Mouse (Mus musculus) forebrain, embryonic 15.5 days (tissue): ENCODE data around the gene Ccdc171. TPM values are rescaled to one million over a fixed set of nuclear protein-coding genes. Genes with fewer than 3 reads are reported as not detected.
A peak's percentile ranks its signal among the peaks of the same experiment; 100 is the strongest.
"Not testable (repeated sequence)": the region's sequence is repeated elsewhere in the genome, so short reads cannot be mapped to it uniquely, and the experiment has no call there.

Experiments used
- ATAC-seq: fragments of 200-750 bp; cut with Nextera tagmentation; replicated peaks from 2 replicates; pipeline ENCODE4 v1.8.0; 2017; ENCODE audit warnings: mild to moderate bottlenecking, moderate TSS enrichment, moderate library complexity
- H3K27ac ChIP-seq: fragments of 300-500 bp; sonication (generic); replicated peaks from 2 replicates; pipeline ENCODE4 v1.5.1; 2015; ENCODE audit warnings: mild to moderate bottlenecking, inconsistent platforms
- H3K27me3 ChIP-seq: fragments of 300-500 bp; sonication (generic); 2 replicates; pipeline ENCODE4 v1.6.1; 2015; ENCODE audit warnings: inconsistent platforms
- H3K36me3 ChIP-seq: fragments of 300-500 bp; sonication (generic); 2 replicates; pipeline ENCODE4 v1.6.1; 2015; ENCODE audit warnings: mild to moderate bottlenecking, inconsistent platforms
- H3K4me1 ChIP-seq: fragments of 300-500 bp; sonication (generic); 2 replicates; pipeline ENCODE4 v1.6.1; 2015; ENCODE audit warnings: inconsistent platforms
- H3K4me2 ChIP-seq: fragments of 300-500 bp; sonication (generic); replicated peaks from 2 replicates; pipeline ENCODE4 v1.6.1; 2015; ENCODE audit warnings: mild to moderate bottlenecking, inconsistent platforms
- H3K4me3 ChIP-seq: fragments of 300-500 bp; sonication (generic); 2 replicates; pipeline ENCODE4 v1.5.1; 2015; ENCODE audit warnings: mild to moderate bottlenecking, inconsistent platforms
- H3K9ac ChIP-seq: fragments of 300-500 bp; sonication (generic); replicated peaks from 2 replicates; pipeline ENCODE4 v1.6.1; 2015; ENCODE audit warnings: mild to moderate bottlenecking, inconsistent platforms
- H3K9me3 ChIP-seq: fragments of 300-500 bp; sonication (generic); 2 replicates; pipeline ENCODE4 v1.6.1; 2016; ENCODE audit warnings: inconsistent platforms
- WGBS: fragments of 180-500 bp; shearing (Covaris S2); methylation state at CpG from one replicate; pipeline ENCODE4 v1.1.7; 2015; ENCODE audit warnings: mixed read lengths; 5-methylcytosine and 5-hydroxymethylcytosine counted together
- polyA plus RNA-seq: library from polyadenylated mRNA; unstranded; fragments of >200 nt; fragmentation: Nextera tagmentation; extraction: Ambion mirVana; gene quantifications from 2 replicates; pipeline ENCODE4 v1.2.1, GENCODE M21; 2015

Ccdc171 gene
- polyA plus RNA-seq, 1 experiment from 2014 or later, result 5.5 TPM

GRCm38 (mm10) chr4:83512217-83512616 lies 13.1 kb upstream of the Ccdc171 start:
- H3K4me2 ChIP-seq, result no peak overlapping the region
- H3K27ac ChIP-seq, result no peak overlapping the region
- H3K9ac ChIP-seq, result no peak overlapping the region
- no peaks in the 10 kb centered on the region for H3K4me1 ChIP-seq
- no peak for ATAC-seq
- no peak overlapping the region for H3K4me3 ChIP-seq
- H3K36me3 ChIP-seq, result no peaks in the 10 kb centered on the region
- no peaks in the 10 kb centered on the region for H3K27me3 ChIP-seq
- WGBS, result 94% methylated on average over 3 of the region's 3 CpGs
- no peaks in the 10 kb centered on the region for H3K9me3 ChIP-seq

GRCm38 (mm10) chr4:83512644-83513043 lies 12.7 kb upstream of the Ccdc171 start:
- ATAC-seq, result no peak
- no peaks in the 10 kb centered on the region for H3K4me1 ChIP-seq
- WGBS, result 76% methylated on average over 2 of the region's 2 CpGs
- no peak overlapping the region for H3K4me3 ChIP-seq
- no peak overlapping the region for H3K4me2 ChIP-seq
- no peak overlapping the region for H3K9ac ChIP-seq
- no peaks in the 10 kb centered on the region for H3K9me3 ChIP-seq
- H3K36me3 ChIP-seq, result no peaks in the 10 kb centered on the region
- H3K27ac ChIP-seq, result no peak overlapping the region
- no peaks in the 10 kb centered on the region for H3K27me3 ChIP-seq

- Histone ChIP-seq H3K9me3 (no peaks in the 10 kb centered on the region), H3K36me3 (no peaks in the 10 kb centered on the region), H3K27ac (no peak overlapping the region), H3K4me1 (no peaks in the 10 kb centered on the region), H3K9ac (no peak overlapping the region), H3K27me3 (no peaks in the 10 kb centered on the region), H3K4me2 (no peak overlapping the region), H3K4me3 (no peak overlapping the region)
- WGBS, result 74% methylated on average over 1 of the region's 1 CpGs
- no peak for ATAC-seq
Measured at GRCm38 (mm10) chr4:83514183-83514582, 11.2 kb upstream of the Ccdc171 start.

- no peak overlapping the region for H3K4me2 ChIP-seq
- H3K36me3 ChIP-seq, result no peaks in the 10 kb centered on the region
- H3K27me3 ChIP-seq, result no peaks in the 10 kb centered on the region
- no peak overlapping the region for H3K27ac ChIP-seq
- WGBS, result 88% methylated on average over 10 of the region's 10 CpGs
- no peak for ATAC-seq
- H3K4me1 ChIP-seq, result no peaks in the 10 kb centered on the region
- H3K4me3 ChIP-seq, result no peak overlapping the region
- no peaks in the 10 kb centered on the region for H3K9me3 ChIP-seq
- no peak overlapping the region for H3K9ac ChIP-seq
Measured at GRCm38 (mm10) chr4:83514976-83515669, 10.2 kb upstream of the Ccdc171 start.

- 97% methylated on average over 5 of the region's 6 CpGs for WGBS
- not testable (repeated sequence) for H3K4me1 ChIP-seq, H3K4me3 ChIP-seq, H3K36me3 ChIP-seq, H3K4me2 ChIP-seq, H3K27ac ChIP-seq, H3K27me3 ChIP-seq, H3K9ac ChIP-seq, ATAC-seq, H3K9me3 ChIP-seq
Measured at GRCm38 (mm10) chr4:83516144-83516543, 9.2 kb upstream of the Ccdc171 start.

- Histone ChIP-seq H3K9ac (no peak overlapping the region), H3K27me3 (no peaks in the 10 kb centered on the region), H3K4me3 (no peak overlapping the region), H3K36me3 (no peaks in the 10 kb centered on the region), H3K9me3 (no peaks in the 10 kb centered on the region), H3K27ac (no peak overlapping the region), H3K4me2 (no peak overlapping the region), H3K4me1 (peaks cover 5% of the 10 kb centered on the region)
- WGBS, result 81% methylated on average over 2 of the region's 2 CpGs
- no peak for ATAC-seq
Measured at GRCm38 (mm10) chr4:83519148-83519547, 6.2 kb upstream of the Ccdc171 start.

- ATAC-seq, result no peak
- Histone ChIP-seq H3K36me3 (no peaks in the 10 kb centered on the region), H3K27me3 (no peaks in the 10 kb centered on the region), H3K27ac (no peak overlapping the region), H3K4me2 (no peak overlapping the region), H3K4me3 (no peak overlapping the region), H3K4me1 (peaks cover 11% of the 10 kb centered on the region), H3K9ac (no peak overlapping the region), H3K9me3 (no peaks in the 10 kb centered on the region)
Measured at GRCm38 (mm10) chr4:83519807-83520206, 5.5 kb upstream of the Ccdc171 start.

- Histone ChIP-seq H3K4me1 (peaks cover 11% of the 10 kb centered on the region), H3K9me3 (no peaks in the 10 kb centered on the region), H3K27ac (no peak overlapping the region), H3K4me3 (no peak overlapping the region), H3K36me3 (no peaks in the 10 kb centered on the region), H3K27me3 (no peaks in the 10 kb centered on the region), H3K9ac (no peak overlapping the region), H3K4me2 (no peak overlapping the region)
- WGBS, result 92% methylated on average over 4 of the region's 4 CpGs
- ATAC-seq, result no peak
Measured at GRCm38 (mm10) chr4:83520308-83520707, 5.0 kb upstream of the Ccdc171 start.

- H3K27me3 ChIP-seq, result no peaks in the 10 kb centered on the region
- H3K36me3 ChIP-seq, result no peaks in the 10 kb centered on the region
- H3K27ac ChIP-seq, result peak overlapping the region; percentile 39; the same call in 1 of the 2 replicates
- H3K4me3 ChIP-seq, result no peak overlapping the region
- no peak overlapping the region for H3K9ac ChIP-seq
- no peak for ATAC-seq
- WGBS, result 15% methylated on average over 5 of the region's 5 CpGs
- peaks cover 22% of the 10 kb centered on the region for H3K4me1 ChIP-seq
- H3K9me3 ChIP-seq, result no peaks in the 10 kb centered on the region
- no peak overlapping the region for H3K4me2 ChIP-seq
Measured at GRCm38 (mm10) chr4:83522066-83522465, 3.3 kb upstream of the Ccdc171 start.

GRCm38 (mm10) chr4:83524456-83524842 lies 896 bp upstream of the Ccdc171 start:
- 1% methylated on average over 6 of the region's 6 CpGs for WGBS
- peak; percentile 1; the same call in 1 of the 2 replicates for ATAC-seq
- Histone ChIP-seq H3K9ac (peak overlapping the region; percentile 94), H3K4me3 (peak overlapping the region; percentile 56), H3K4me1 (peaks cover 22% of the 10 kb centered on the region), H3K27ac (peak overlapping the region; percentile 100), H3K36me3 (no peaks in the 10 kb centered on the region), H3K9me3 (no peaks in the 10 kb centered on the region), H3K4me2 (peak overlapping the region; percentile 69), H3K27me3 (no peaks in the 10 kb centered on the region)

- peak overlapping the region; percentile 69 for H3K4me2 ChIP-seq
- no peaks in the 10 kb centered on the region for H3K36me3 ChIP-seq
- H3K9ac ChIP-seq, result peak overlapping the region; percentile 52
- no peaks in the 10 kb centered on the region for H3K9me3 ChIP-seq
- peak; percentile 69; the same call in 1 of the 2 replicates for ATAC-seq
- 0% methylated on average over 18 of the region's 18 CpGs for whole genome bisulfite sequencing
- peaks cover 22% of the 10 kb centered on the region for H3K4me1 ChIP-seq
- H3K27me3 ChIP-seq, result no peaks in the 10 kb centered on the region
- H3K4me3 ChIP-seq, result peak overlapping the region; percentile 56
- H3K27ac ChIP-seq, result peak overlapping the region; percentile 100
Measured at GRCm38 (mm10) chr4:83525690-83526055, 328 bp downstream of the Ccdc171 start.

- 3% methylated on average over 13 of the region's 13 CpGs for WGBS
- no peak for ATAC-seq
- H3K27me3 ChIP-seq, result no peaks in the 10 kb centered on the region
- H3K4me2 ChIP-seq, result peak overlapping the region; percentile 69
- no peak overlapping the region for H3K9ac ChIP-seq
- H3K36me3 ChIP-seq, result no peaks in the 10 kb centered on the region
- peak overlapping the region; percentile 56 for H3K4me3 ChIP-seq
- H3K27ac ChIP-seq, result no peak overlapping the region
- peaks cover 22% of the 10 kb centered on the region for H3K4me1 ChIP-seq
- no peaks in the 10 kb centered on the region for H3K9me3 ChIP-seq
Measured at GRCm38 (mm10) chr4:83526270-83526987, 1.1 kb downstream of the Ccdc171 start.

- H3K27ac ChIP-seq, result no peak overlapping the region
- H3K4me2 ChIP-seq, result no peak overlapping the region
- no peaks in the 10 kb centered on the region for H3K27me3 ChIP-seq
- no peak overlapping the region for H3K9ac ChIP-seq
- H3K4me1 ChIP-seq, result peaks cover 22% of the 10 kb centered on the region
- no peak for ATAC-seq
- H3K36me3 ChIP-seq, result no peaks in the 10 kb centered on the region
- no peak overlapping the region for H3K4me3 ChIP-seq
- 49% methylated on average over 6 of the region's 6 CpGs for WGBS
- no peaks in the 10 kb centered on the region for H3K9me3 ChIP-seq
Measured at GRCm38 (mm10) chr4:83526988-83527334, 1.6 kb downstream of the Ccdc171 start.
